Mouse (Mus musculus) C2C12 (cell line): ENCODE results near the gene Gm8300. TPM values are rescaled to one million over a fixed set of nuclear protein-coding genes. Genes with fewer than 3 reads are reported as not detected.
"Not testable (repeated sequence)": the region's sequence is repeated elsewhere in the genome, so short reads cannot be mapped to it uniquely, and the experiment has no call there.

Source experiments
- H3K27me3 ChIP-seq: one replicate; pipeline ENCODE4 v1.6.1; 2011; ENCODE audit not compliant: control insufficient read depth, insufficient read depth, insufficient read length
- H3K36me3 ChIP-seq: one replicate; pipeline ENCODE4 v1.6.1; 2011; ENCODE audit not compliant: control insufficient read depth, insufficient read depth
- H3K4me3 ChIP-seq: one replicate; pipeline ENCODE4 v1.5.1; 2011; ENCODE audit warnings: mild to moderate bottlenecking, control low read depth; ENCODE audit not compliant: poor library complexity, insufficient read depth, severe bottlenecking
- H3K79me2 ChIP-seq: one replicate; pipeline ENCODE4 v1.6.1; 2011; ENCODE audit not compliant: control insufficient read depth, insufficient read depth
- H3K79me3 ChIP-seq: one replicate; pipeline ENCODE4 v1.6.1; 2011; ENCODE audit warnings: low read depth, control low read depth
- H3ac ChIP-seq: one replicate; pipeline ENCODE3; 2011; ENCODE audit warnings: low read depth; ENCODE audit not compliant: control insufficient read depth, insufficient read length
- CEBPB ChIP-seq: IDR thresholded peaks from one replicate; pipeline ENCODE4 v1.6.1; 2011; ENCODE audit warnings: low read depth, mild to moderate bottlenecking, control low read depth, moderate library complexity
- CTCF ChIP-seq: IDR thresholded peaks from one replicate; pipeline ENCODE4 v1.5.1; 2011; ENCODE audit not compliant: control insufficient read depth, insufficient read depth, insufficient read length
- FOSL1 ChIP-seq: IDR thresholded peaks from one replicate; pipeline ENCODE4 v1.8.0; 2011; ENCODE audit warnings: mild to moderate bottlenecking, low read length; ENCODE audit not compliant: poor library complexity, insufficient read depth, severe bottlenecking
- MAX ChIP-seq: IDR thresholded peaks from one replicate; pipeline ENCODE4 v1.6.1; 2011; ENCODE audit warnings: mild to moderate bottlenecking, control low read depth
- MYOD1 ChIP-seq: IDR thresholded peaks from one replicate; pipeline ENCODE4 v1.6.1; 2011; ENCODE audit warnings: low read depth; ENCODE audit not compliant: control insufficient read depth, insufficient read length
- MYOG ChIP-seq: IDR thresholded peaks from one replicate; pipeline ENCODE4 v1.6.1; 2011; ENCODE audit not compliant: control insufficient read depth, insufficient read length; ENCODE audit errors: extremely low read depth
- USF1 ChIP-seq: IDR thresholded peaks from one replicate; pipeline ENCODE4 v1.6.1; 2011; ENCODE audit warnings: low read depth, mild to moderate bottlenecking, control low read depth, moderate library complexity
- polyA plus RNA-seq: library from polyadenylated mRNA; unstranded; fragments of >200 nt; fragmentation: generic; extraction: Trizol; gene quantifications from one replicate; pipeline ENCODE4 v1.2.1, GENCODE M21; 2012; ENCODE audit warnings: missing spikeins

The Gm8300 gene
- polyA plus RNA-seq, 1 experiment = 0.05 TPM

DNA sequence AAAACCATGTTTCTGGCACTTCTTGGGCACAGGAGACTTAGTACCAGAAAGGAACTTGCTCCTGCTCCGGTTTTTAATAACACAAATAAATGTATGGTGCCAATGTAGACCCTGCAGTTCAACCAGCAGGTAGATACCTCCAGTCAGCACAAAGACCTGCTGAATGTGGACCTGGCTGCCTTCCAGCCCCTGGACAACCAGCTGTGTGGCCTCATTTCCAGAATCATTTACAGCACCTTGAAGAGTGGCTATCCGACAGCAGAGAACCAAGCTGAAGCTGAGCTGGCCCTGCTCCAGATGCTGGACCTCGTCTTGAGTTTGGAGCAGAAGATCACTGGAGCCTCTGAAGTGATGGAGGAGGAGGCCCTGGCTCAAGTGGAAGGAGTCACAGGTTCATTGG lies 5.5 kb downstream of the Gm8300 start:
- not testable (repeated sequence) for H3K36me3 ChIP-seq, H3K4me3 ChIP-seq, H3K79me2 ChIP-seq, H3K27me3 ChIP-seq, H3ac ChIP-seq, H3K79me3 ChIP-seq

DNA sequence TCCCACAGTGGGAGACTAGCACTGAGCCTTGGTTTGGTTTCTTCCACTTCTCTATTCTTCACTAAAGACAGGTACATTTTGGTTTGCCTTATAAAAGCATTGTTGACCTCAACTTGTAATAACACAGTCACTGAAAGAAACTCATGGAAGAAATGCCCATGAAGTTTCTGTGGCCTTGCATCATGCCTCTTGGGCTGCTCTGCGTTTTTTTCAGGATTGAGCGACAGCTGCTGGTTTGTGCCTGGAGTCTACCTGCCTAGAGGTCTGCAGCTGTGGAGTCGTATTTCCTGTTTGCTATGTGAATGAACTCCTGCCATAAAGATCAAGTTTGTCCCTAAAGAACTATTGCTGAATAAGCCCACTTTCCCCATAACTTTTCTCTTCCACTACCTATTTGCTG lies 29.8 kb downstream of the Gm8300 start:
- Histone ChIP-seq H3ac (no peak overlapping the region), H3K36me3 (no peaks in the 10 kb centered on the region), H3K27me3 (no peaks in the 10 kb centered on the region), H3K79me3 (no peaks in the 10 kb centered on the region), H3K4me3 (no peak overlapping the region), H3K79me2 (no peaks in the 10 kb centered on the region)
- TF ChIP-seq CTCF (no peak), USF1 (no peak), MYOD1 (no peak), MAX (no peak), MYOG (no peak), FOSL1 (no peak), CEBPB (no peak)

DNA sequence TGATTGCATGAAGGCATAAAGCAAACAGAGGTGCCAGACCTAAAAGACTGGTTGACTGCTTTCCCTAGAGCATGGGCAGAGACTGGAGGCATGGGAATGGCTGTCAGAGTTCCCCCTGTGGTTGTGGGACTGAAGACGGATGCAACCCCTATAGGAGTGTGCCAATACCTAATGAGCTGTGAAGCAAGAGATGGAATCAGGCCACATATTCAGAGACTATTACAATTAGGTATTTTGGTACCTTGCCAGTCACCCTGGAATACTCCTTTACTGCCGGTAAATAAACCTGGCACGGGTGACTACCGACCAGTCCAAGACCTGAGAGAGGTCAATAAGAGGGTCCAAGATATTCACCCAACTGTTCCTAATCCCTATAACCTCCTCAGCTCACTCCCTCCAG lies 36.5 kb downstream of the Gm8300 start:
- H3K79me3 ChIP-seq, H3ac ChIP-seq, H3K79me2 ChIP-seq, H3K36me3 ChIP-seq, H3K27me3 ChIP-seq, H3K4me3 ChIP-seq: not testable (repeated sequence)

Other genes with a start within 250 kb of the Gm8300 start
- 23.2 TPM for gene Vipas39, start 248.1 kb upstream of the Gm8300 start, polyA plus RNA-seq
- 226 TPM for gene Ahsa1, start 247.8 kb upstream of the Gm8300 start, polyA plus RNA-seq
- 0.18 TPM for gene Ism2, start 214.6 kb upstream of the Gm8300 start, polyA plus RNA-seq
- 44.7 TPM for gene Sptlc2, start 126.0 kb upstream of the Gm8300 start, polyA plus RNA-seq
- 84.9 TPM for gene Slirp, start 70.4 kb upstream of the Gm8300 start, polyA plus RNA-seq
- 12.7 TPM for gene Alkbh1, start 70.3 kb upstream of the Gm8300 start, polyA plus RNA-seq
- gene Snw1, start 42.0 kb upstream of the Gm8300 start, polyA plus RNA-seq = 41.7 TPM
- not detected for gene Gm5788, start 19.6 kb upstream of the Gm8300 start, polyA plus RNA-seq
- gene Oog1, start 88.4 kb downstream of the Gm8300 start, polyA plus RNA-seq = 0.27 TPM
- 0.23 TPM for gene Gm4027, start 104.6 kb downstream of the Gm8300 start, polyA plus RNA-seq
- not detected for gene Gm16381, start 130.3 kb downstream of the Gm8300 start, polyA plus RNA-seq